Mouse (Mus musculus) heart, postnatal 0 days (tissue): ENCODE results near the gene Intu. TPM values are rescaled to one million over a fixed set of nuclear protein-coding genes. Genes with fewer than 3 reads are reported as not detected.

Experiments used
- ATAC-seq: fragments of 200-750 bp; cut with Nextera tagmentation; 2 replicates; pipeline ENCODE4 v1.8.0; 2017; ENCODE audit warnings: low read depth, moderate number of reproducible peaks, moderate library complexity; ENCODE audit not compliant: insufficient read depth
- DNase-seq: peaks from one replicate; pipeline ENCODE4 v3.0.0-alpha.2; 2016; ENCODE audit warnings: low spot score
- H3K27ac ChIP-seq: fragments of 300-500 bp; sonication (generic); 2 replicates; pipeline ENCODE4 v1.5.1; 2014; ENCODE audit warnings: low read depth, mild to moderate bottlenecking
- H3K27me3 ChIP-seq: fragments of 300-500 bp; sonication (generic); 2 replicates; pipeline ENCODE4 v1.6.1; 2014; ENCODE audit warnings: low read length, mixed read lengths; ENCODE audit not compliant: control insufficient read depth, insufficient read depth
- H3K36me3 ChIP-seq: fragments of 300-500 bp; sonication (generic); replicated peaks from 2 replicates; pipeline ENCODE4 v1.6.1; 2014; ENCODE audit warnings: low read length, mixed read lengths; ENCODE audit not compliant: control insufficient read depth, insufficient read depth
- H3K4me1 ChIP-seq: fragments of 300-500 bp; sonication (generic); 2 replicates; pipeline ENCODE4 v1.6.1; 2014; ENCODE audit warnings: antibody characterized with exemption; ENCODE audit not compliant: control insufficient read depth, insufficient read depth
- H3K4me2 ChIP-seq: fragments of 300-500 bp; sonication (generic); 2 replicates; pipeline ENCODE4 v1.6.1; 2014; ENCODE audit warnings: low read depth, mild to moderate bottlenecking, low read length, moderate library complexity
- H3K4me3 ChIP-seq: fragments of 300-500 bp; sonication (generic); 2 replicates; pipeline ENCODE4 v1.5.1; 2014; ENCODE audit warnings: low read depth, low read length
- H3K9ac ChIP-seq: fragments of 300-500 bp; sonication (generic); replicated peaks from 2 replicates; pipeline ENCODE4 v1.6.1; 2014; ENCODE audit warnings: low read depth, low read length, mixed read lengths
- H3K9me3 ChIP-seq: fragments of 300-500 bp; sonication (generic); replicated peaks from 2 replicates; pipeline ENCODE4 v1.6.1; 2016; ENCODE audit warnings: low read length; ENCODE audit not compliant: control insufficient read depth
- CTCF ChIP-seq: IDR thresholded peaks from 2 replicates; pipeline ENCODE4 v1.5.1; 2016; ENCODE audit warnings: antibody characterized with exemption, control low read depth, low read depth
- EP300 ChIP-seq: IDR thresholded peaks from 2 replicates; pipeline ENCODE4 v1.6.1; 2016; ENCODE audit warnings: antibody characterized with exemption, low read depth
- WGBS: fragments of 180-500 bp; shearing (Covaris S2); extraction: QIAGEN DNeasy Blood & Tissue Kit; methylation state at CpG from one replicate; pipeline ENCODE4 v1.1.7; 2014; 5-methylcytosine and 5-hydroxymethylcytosine counted together
- polyA plus RNA-seq: library from polyadenylated mRNA; unstranded; fragments of >200 nt; fragmentation: Nextera tagmentation; extraction: Ambion mirVana; gene quantifications from 2 replicates; pipeline ENCODE4 v1.2.1, GENCODE M21; 2015
- total RNA-seq: library from RNA; depleted of rRNA; stranded (reverse); fragments of >200 nt; gene quantifications from 2 replicates; pipeline ENCODE4 v1.2.3, GENCODE M21; 2014; ENCODE audit warnings: low replicate concordance

Intu gene
- total and polyA plus RNA-seq, 2 experiments from 2014 or later = 2.7 to 5.8 TPM

DNA sequence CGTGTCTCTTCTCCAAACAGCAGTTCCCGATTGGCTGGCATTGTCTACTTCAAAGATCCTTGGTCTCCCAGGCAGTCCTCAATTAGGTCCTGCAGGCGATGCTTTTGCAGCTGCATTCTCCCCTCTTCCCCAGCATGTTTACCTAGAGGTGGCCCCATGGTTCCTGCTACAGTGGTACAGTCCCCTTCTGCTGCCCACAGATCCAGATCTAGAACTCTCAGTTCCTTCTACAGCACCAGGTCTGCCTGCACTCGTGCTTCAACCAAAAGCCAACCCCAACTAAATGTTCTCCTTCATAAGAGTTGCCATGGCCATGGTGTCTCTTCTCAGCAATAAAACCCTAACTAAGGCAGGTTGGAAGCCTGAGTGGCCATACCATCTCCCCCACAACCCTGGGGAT is 15.5 kb downstream of the Intu start:
- H3K9me3 ChIP-seq = no peaks in the 10 kb centered on the region

DNA sequence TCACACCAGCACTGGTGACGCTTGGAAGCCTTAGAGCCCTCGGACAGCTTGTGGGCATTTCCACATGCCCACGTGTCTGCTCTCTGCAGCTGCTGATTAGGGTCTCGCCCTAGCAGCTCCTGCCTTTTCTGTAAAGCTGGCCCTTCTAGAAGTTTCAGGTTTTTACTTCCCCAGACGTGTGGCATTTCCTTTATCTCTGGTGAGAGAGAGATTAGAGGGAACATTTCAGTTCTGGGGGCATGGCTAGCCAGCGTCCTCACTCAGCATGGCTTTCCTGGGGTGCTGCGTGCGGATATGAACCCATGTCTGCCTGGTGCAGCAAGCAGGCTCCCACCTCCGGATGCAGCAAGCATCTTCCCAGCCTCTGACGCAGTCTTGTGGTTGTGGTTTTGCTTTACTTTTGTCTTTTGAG is 121.9 kb downstream of the Intu start:
- H3K4me1 ChIP-seq = peaks cover 7% of the 10 kb centered on the region; the same call in 1 of the 2 replicates
- H3K4me3 ChIP-seq = no peak overlapping the region
- ATAC-seq (peak; percentile 41; the same call in 1 of the 2 replicates), DNase-seq (no peak)
- H3K4me2 ChIP-seq = no peak overlapping the region
- H3K9ac ChIP-seq = no peak overlapping the region
- TF ChIP-seq EP300 = no peak
- no peak for TF ChIP-seq CTCF
- H3K36me3 ChIP-seq = 0 out of 2 replicates have a peak, but pooled peaks cover 4% of the 10 kb centered on the region
- no peaks in the 10 kb centered on the region for H3K27me3 ChIP-seq
- no peak overlapping the region for H3K27ac ChIP-seq
- no peaks in the 10 kb centered on the region for H3K9me3 ChIP-seq
- WGBS = 44% methylated on average over 10 of the region's 10 CpGs

More for the DNA sequence above, 15.5 kb downstream of the Intu start:
- TF ChIP-seq CTCF (no peak), EP300 (no peak)
- ATAC-seq (no peak), DNase-seq (no peak)
- Histone ChIP-seq H3K27ac (no peak overlapping the region), H3K36me3 (no peaks in the 10 kb centered on the region), H3K27me3 (no peaks in the 10 kb centered on the region), H3K4me3 (no peak overlapping the region), H3K9ac (no peak overlapping the region), H3K4me2 (no peak overlapping the region), H3K4me1 (0 out of 2 replicates have a peak, but pooled peaks cover 5% of the 10 kb centered on the region)
- WGBS = 77% methylated on average over 4 of the region's 4 CpGs

DNA sequence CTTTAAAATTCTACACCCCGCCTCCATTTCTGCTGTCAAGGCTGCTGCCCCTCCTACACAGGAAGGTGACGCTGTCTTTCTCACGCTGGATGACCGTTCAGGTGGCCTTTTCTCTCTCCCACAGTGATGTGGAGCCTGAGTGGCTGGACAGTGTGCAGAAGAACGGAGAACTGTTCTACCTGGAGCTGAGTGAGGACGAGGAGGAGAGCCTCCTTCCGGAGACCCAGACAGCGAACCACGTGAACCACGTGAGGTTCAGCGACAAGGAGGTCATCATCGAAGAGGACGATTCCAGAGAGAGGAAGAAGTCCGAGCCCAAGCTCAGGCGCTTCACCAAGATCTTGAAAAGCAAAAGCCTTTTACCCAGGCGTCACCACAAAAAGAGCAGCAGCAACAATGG is 122.5 kb downstream of the Intu start:
- no peak overlapping the region for H3K4me2 ChIP-seq
- no peak for DNase-seq
- TF ChIP-seq CTCF (no peak), EP300 (no peak)
- no peak overlapping the region for H3K4me3 ChIP-seq
- H3K36me3 ChIP-seq = 0 out of 2 replicates have a peak, but pooled peaks cover 4% of the 10 kb centered on the region
- peaks cover 7% of the 10 kb centered on the region; the same call in 1 of the 2 replicates for H3K4me1 ChIP-seq
- no peaks in the 10 kb centered on the region for H3K27me3 ChIP-seq
- H3K9me3 ChIP-seq = no peaks in the 10 kb centered on the region
- 91% methylated on average over 16 of the region's 16 CpGs for WGBS
- no peak for ATAC-seq
- H3K27ac ChIP-seq = no peak overlapping the region
- no peak overlapping the region for H3K9ac ChIP-seq

DNA sequence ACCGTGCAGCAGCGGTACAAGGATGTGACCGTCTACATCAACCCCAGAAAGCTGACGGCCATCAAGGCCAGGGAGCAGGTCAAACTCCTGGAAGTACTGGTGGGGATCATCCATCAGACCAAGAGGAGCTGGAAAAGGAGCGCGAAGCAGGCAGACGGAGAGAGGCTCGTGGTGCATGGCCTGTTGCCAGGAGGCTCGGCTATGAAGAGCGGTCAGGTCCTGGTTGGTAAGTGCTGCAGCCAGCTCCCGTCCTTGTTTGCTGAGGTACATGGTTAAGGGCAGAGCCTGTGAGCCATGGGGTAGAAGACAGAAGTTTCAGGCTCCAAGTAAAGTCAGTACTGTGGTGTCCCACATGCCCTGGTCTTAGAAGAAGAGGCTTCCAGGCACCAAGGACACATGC is 122.9 kb downstream of the Intu start:
- Histone ChIP-seq H3K27ac (0 out of 2 replicates have a peak overlapping the region, but pooled peaks have one; percentile 34), H3K4me2 (no peak overlapping the region), H3K36me3 (0 out of 2 replicates have a peak, but pooled peaks cover 4% of the 10 kb centered on the region), H3K4me3 (no peak overlapping the region), H3K9me3 (no peaks in the 10 kb centered on the region), H3K9ac (no peak overlapping the region), H3K27me3 (no peaks in the 10 kb centered on the region), H3K4me1 (peaks cover 7% of the 10 kb centered on the region; the same call in 1 of the 2 replicates)
- TF ChIP-seq EP300 (no peak), CTCF (no peak)
- no peak for DNase-seq
- WGBS = 59% methylated on average over 11 of the region's 11 CpGs
- peak; percentile 62; the same call in 1 of the 2 replicates for ATAC-seq

DNA sequence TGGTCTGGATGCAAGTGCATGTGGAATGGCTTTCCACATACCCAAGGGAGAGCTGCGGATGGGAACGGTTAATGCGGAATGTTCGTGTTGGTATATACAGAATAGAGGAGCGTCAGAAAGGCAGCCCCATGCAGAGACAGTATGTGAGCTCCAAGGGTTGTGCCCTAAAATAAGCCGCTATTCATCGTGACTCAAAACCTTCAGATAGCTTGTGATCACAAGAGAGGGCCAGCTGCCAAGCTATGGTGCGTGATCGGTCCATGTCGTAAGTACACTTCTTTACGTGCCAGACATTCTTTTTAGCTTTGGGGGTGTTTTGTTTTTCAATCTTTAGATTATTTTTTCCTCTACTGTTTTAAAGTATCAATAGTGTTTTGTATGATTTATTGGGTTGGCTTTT is 124.5 kb downstream of the Intu start:
- peaks cover 7% of the 10 kb centered on the region; the same call in 1 of the 2 replicates for H3K4me1 ChIP-seq
- no peak overlapping the region for H3K4me2 ChIP-seq
- ATAC-seq = peak; percentile 66
- H3K9ac ChIP-seq = no peak overlapping the region
- DNase-seq = no peak
- H3K9me3 ChIP-seq = no peaks in the 10 kb centered on the region
- no peaks in the 10 kb centered on the region for H3K27me3 ChIP-seq
- peak overlapping the region; percentile 6; the same call in 1 of the 2 replicates for H3K27ac ChIP-seq
- H3K36me3 ChIP-seq = 0 out of 2 replicates have a peak, but pooled peaks cover 4% of the 10 kb centered on the region
- 68% methylated on average over 11 of the region's 11 CpGs for WGBS
- TF ChIP-seq CTCF (no peak), EP300 (0 out of 2 replicates have a peak, but pooled peaks have one; percentile 33)
- no peak overlapping the region for H3K4me3 ChIP-seq

DNA sequence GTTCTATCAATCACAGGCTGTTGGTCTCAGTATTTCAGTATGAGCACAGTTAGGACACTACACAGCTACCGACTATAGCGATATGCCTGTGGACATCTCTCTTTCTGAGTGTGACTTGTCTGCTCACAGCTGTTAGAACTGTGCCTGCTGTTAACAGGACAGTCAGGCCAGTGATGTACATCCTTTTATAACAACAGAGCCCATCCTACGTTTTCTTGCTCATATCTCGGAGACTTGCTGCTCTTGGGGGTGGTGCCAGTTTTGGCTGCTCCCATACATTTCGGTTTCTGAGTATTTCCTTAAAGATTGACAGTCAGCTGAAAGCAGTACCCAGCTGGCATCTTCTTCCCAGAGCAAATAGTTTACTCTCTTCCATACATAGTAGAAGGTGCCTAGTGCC is 125.3 kb downstream of the Intu start:
- Histone ChIP-seq H3K9me3 (no peaks in the 10 kb centered on the region), H3K36me3 (0 out of 2 replicates have a peak, but pooled peaks cover 4% of the 10 kb centered on the region), H3K4me2 (no peak overlapping the region), H3K27me3 (no peaks in the 10 kb centered on the region), H3K9ac (no peak overlapping the region), H3K4me1 (peaks cover 7% of the 10 kb centered on the region; the same call in 1 of the 2 replicates), H3K27ac (no peak overlapping the region), H3K4me3 (no peak overlapping the region)
- DNase-seq (no peak), ATAC-seq (no peak)
- WGBS = 83% methylated on average over 5 of the region's 5 CpGs
- TF ChIP-seq CTCF = no peak
- TF ChIP-seq EP300 = no peak
